Mouse (Mus musculus) forebrain, embryonic 10.5 days (tissue): ENCODE measurements around the gene Otulinl. TPM values are rescaled to one million over a fixed set of nuclear protein-coding genes. Genes with fewer than 3 reads are reported as not detected.

ENCODE experiments used
- DNase-seq: peaks from one replicate; pipeline ENCODE4 v3.0.0-alpha.2; 2017; ENCODE audit warnings: low spot score; ENCODE audit errors: extremely low spot score
- H3K27ac ChIP-seq: fragments of 300-500 bp; sonication (generic); 2 replicates; pipeline ENCODE4 v1.5.1; 2016; ENCODE audit warnings: mild to moderate bottlenecking
- H3K27me3 ChIP-seq: fragments of 300-500 bp; sonication (generic); 2 replicates; pipeline ENCODE4 v1.6.1; 2016; ENCODE audit warnings: mild to moderate bottlenecking; ENCODE audit not compliant: poor library complexity, severe bottlenecking
- H3K36me3 ChIP-seq: fragments of 300-500 bp; sonication (generic); replicated peaks from 2 replicates; pipeline ENCODE4 v1.6.1; 2016; ENCODE audit warnings: mild to moderate bottlenecking, moderate library complexity
- H3K4me1 ChIP-seq: fragments of 300-500 bp; sonication (generic); 2 replicates; pipeline ENCODE4 v1.6.1; 2016
- H3K4me3 ChIP-seq: fragments of 300-500 bp; sonication (generic); 2 replicates; pipeline ENCODE4 v1.5.1; 2016; ENCODE audit warnings: mild to moderate bottlenecking, moderate library complexity
- H3K9me3 ChIP-seq: fragments of 300-500 bp; sonication (generic); 2 replicates; pipeline ENCODE4 v1.6.1; 2016; ENCODE audit warnings: mild to moderate bottlenecking, moderate library complexity
- WGBS: fragments of 180-500 bp; shearing (Covaris S2); methylation state at CpG from one replicate; pipeline ENCODE4 v1.1.7; 2016; 5-methylcytosine and 5-hydroxymethylcytosine counted together
- polyA plus RNA-seq: library from polyadenylated mRNA; unstranded; fragments of >200 nt; fragmentation: Nextera tagmentation; extraction: Ambion mirVana; gene quantifications from 2 replicates; pipeline ENCODE4 v1.2.1, GENCODE M21; 2016

The Otulinl gene
- polyA plus RNA-seq, 1 experiment from 2014 or later: 7.7 TPM

- H3K27me3 ChIP-seq: no peaks in the 10 kb centered on the region
- no peaks in the 10 kb centered on the region for H3K36me3 ChIP-seq
- no peak overlapping the region for H3K27ac ChIP-seq
- no peaks in the 10 kb centered on the region for H3K9me3 ChIP-seq
- H3K4me3 ChIP-seq: no peak overlapping the region
- 86% methylated on average over 8 of the region's 8 CpGs for WGBS
- no peak for DNase-seq
- H3K4me1 ChIP-seq: peaks cover 15% of the 10 kb centered on the region
These were observed 47.2 kb downstream of the Otulinl start for GRCm38 (mm10) chr15:27633941-27634900.

GRCm38 (mm10) chr15:27630601-27631383, 50.6 kb downstream of the Otulinl start, which contains the start of gene Otulin:
Gene Otulin (minus strand): TSS chr15:27630693.
- H3K4me1 ChIP-seq: peaks cover 29% of the 10 kb centered on the region
- no peaks in the 10 kb centered on the region for H3K27me3 ChIP-seq
- H3K36me3 ChIP-seq: peaks cover 22% of the 10 kb centered on the region
- DNase-seq: peak; percentile 97
- peak within 1 kb of the TSS; percentile 92 for H3K27ac ChIP-seq
- H3K4me3 ChIP-seq: peak within 1 kb of the TSS; percentile 82
- 6% methylated on average over 56 of the region's 56 CpGs for WGBS
- H3K9me3 ChIP-seq: no peaks in the 10 kb centered on the region

DNA sequence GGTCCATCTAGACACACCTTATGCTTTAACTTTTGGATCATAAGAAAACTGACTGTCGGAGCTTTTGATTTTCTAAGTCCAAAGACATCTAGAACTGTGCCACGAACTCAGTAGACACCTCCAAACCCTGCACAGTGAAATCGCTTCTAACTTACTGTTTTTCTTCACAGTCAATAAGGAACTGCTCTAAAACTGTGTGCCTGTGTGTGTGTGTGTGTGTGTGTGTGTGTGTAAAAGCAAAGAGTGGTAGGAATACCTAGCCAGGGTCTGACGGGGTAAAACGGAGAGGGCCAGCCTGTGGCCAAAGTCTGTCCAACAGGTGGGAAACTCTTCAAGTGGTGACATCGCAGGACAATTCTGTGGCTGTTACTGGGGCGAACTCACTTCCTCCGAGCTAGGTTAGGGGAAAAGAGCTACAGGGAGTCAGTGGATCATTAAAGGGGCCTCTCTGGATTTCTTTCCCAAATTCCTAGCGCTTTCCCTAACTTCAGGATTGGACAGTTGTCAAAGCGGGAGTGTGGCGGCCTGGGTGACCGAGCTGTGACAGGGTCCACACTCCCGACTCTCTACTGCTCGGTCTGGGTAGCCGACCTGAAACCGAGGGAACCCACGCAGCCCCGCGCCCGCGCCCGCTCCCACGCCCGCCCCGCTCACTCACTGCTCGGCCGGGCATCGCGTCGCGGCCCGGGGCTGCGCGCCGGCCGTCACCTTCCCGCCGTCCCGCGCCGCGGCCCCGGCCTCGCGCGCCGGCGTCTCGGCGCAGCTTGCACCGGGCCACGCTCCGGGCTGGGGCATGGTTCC, 51.4 kb downstream of the Otulinl start:
- Histone ChIP-seq H3K36me3 (peaks cover 28% of the 10 kb centered on the region), H3K27me3 (no peaks in the 10 kb centered on the region), H3K4me1 (peaks cover 29% of the 10 kb centered on the region), H3K4me3 (peak overlapping the region; percentile 82), H3K27ac (peak overlapping the region; percentile 92), H3K9me3 (no peaks in the 10 kb centered on the region)
- peak; percentile 35 for DNase-seq
- WGBS: 3% methylated on average over 53 of the region's 53 CpGs

DNA sequence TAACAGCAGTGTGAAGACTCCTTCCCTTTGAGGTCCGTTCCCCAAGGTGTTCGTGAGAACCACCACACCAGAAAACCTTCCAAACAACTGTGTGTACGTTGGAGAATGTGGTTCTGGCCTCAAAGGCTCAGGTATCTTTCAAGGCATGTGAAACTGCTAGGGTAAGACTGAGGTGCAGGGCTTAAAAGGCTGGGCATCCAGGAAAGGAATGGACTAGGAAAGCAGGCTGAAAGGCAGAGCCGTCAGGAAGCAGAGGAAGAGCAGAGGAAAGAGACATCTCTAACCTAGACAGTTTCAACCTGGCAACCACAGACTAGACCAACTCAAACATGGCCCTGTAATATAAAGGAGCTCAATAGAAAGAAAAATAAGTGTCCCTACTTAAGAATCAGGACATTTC, 52.3 kb downstream of the Otulinl start:
- DNase-seq: no peak
- peaks cover 29% of the 10 kb centered on the region for H3K4me1 ChIP-seq
- H3K4me3 ChIP-seq: peak overlapping the region; percentile 82
- 0 out of 2 replicates have a peak overlapping the region, but pooled peaks have one; percentile 22 for H3K27ac ChIP-seq
- 80% methylated on average over 4 of the region's 4 CpGs for WGBS
- no peaks in the 10 kb centered on the region for H3K9me3 ChIP-seq
- peaks cover 36% of the 10 kb centered on the region for H3K36me3 ChIP-seq
- no peaks in the 10 kb centered on the region for H3K27me3 ChIP-seq

GRCm38 (mm10) chr15:27627794-27628193, 53.6 kb downstream of the Otulinl start:
- peaks cover 48% of the 10 kb centered on the region for H3K36me3 ChIP-seq
- no peaks in the 10 kb centered on the region for H3K9me3 ChIP-seq
- no peak for DNase-seq
- H3K27me3 ChIP-seq: no peaks in the 10 kb centered on the region
- 92% methylated on average over 9 of the region's 9 CpGs for WGBS
- no peak overlapping the region for H3K4me3 ChIP-seq
- peaks cover 29% of the 10 kb centered on the region for H3K4me1 ChIP-seq
- H3K27ac ChIP-seq: no peak overlapping the region

GRCm38 (mm10) chr15:27626314-27626713, 55.1 kb downstream of the Otulinl start:
- H3K36me3 ChIP-seq: peaks cover 60% of the 10 kb centered on the region
- 93% methylated on average over 1 of the region's 1 CpGs for WGBS
- no peak for DNase-seq
- H3K27ac ChIP-seq: no peak overlapping the region
- peaks cover 28% of the 10 kb centered on the region for H3K4me1 ChIP-seq
- no peaks in the 10 kb centered on the region for H3K27me3 ChIP-seq
- no peaks in the 10 kb centered on the region for H3K9me3 ChIP-seq
- H3K4me3 ChIP-seq: no peak overlapping the region

- no peak for DNase-seq
- Histone ChIP-seq H3K27me3 (no peaks in the 10 kb centered on the region), H3K4me1 (peaks cover 24% of the 10 kb centered on the region), H3K4me3 (no peak overlapping the region), H3K36me3 (peaks cover 64% of the 10 kb centered on the region), H3K27ac (no peak overlapping the region), H3K9me3 (no peaks in the 10 kb centered on the region)
- WGBS: 89% methylated on average over 10 of the region's 10 CpGs
These were observed 55.5 kb downstream of the Otulinl start for GRCm38 (mm10) chr15:27625890-27626255.

DNA sequence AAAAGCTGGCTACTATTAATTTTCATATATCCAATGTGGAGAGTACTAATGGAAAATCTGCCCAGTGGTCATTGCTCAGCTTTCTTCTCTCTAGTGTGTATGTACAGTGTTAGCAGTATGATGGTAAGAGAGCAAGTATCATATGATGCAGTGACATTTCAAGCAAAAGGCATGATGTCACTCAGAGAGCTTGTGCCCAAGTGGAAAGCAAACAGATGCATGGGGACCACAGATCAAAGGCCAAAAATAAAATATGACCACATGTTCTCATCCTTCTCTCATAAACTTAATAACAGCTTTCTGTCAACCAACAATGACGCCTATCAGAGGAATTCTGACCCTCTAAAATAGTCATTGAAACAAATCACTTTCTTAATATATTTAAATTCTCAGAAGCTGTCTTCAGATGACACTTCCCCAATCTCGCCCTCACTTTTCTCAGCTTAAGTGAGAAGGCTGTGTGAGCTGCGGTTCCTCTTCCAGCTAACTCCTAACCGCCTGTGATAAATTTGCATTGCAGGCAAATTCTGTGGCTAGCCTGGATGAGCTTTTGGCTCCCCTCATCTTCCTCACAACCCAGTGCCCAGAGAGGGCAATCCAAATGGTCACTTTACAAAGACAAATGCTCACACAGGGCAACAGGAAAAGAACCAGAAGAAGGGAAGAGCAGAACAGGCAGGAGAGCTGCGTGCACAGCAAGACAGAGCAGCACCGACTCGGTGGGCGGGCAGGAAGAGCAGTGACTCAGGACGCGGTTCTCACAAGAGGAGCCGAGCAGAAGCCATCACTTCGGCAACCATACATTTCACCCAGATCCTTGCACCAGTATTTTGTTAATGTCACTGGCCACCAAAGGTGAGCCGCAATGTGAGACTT, 56.1 kb downstream of the Otulinl start:
- DNase-seq: no peak
- H3K4me3 ChIP-seq: no peak overlapping the region
- peaks cover 23% of the 10 kb centered on the region for H3K4me1 ChIP-seq
- WGBS: 92% methylated on average over 13 of the region's 13 CpGs
- H3K9me3 ChIP-seq: no peaks in the 10 kb centered on the region
- peaks cover 70% of the 10 kb centered on the region for H3K36me3 ChIP-seq
- no peak overlapping the region for H3K27ac ChIP-seq
- no peaks in the 10 kb centered on the region for H3K27me3 ChIP-seq

DNA sequence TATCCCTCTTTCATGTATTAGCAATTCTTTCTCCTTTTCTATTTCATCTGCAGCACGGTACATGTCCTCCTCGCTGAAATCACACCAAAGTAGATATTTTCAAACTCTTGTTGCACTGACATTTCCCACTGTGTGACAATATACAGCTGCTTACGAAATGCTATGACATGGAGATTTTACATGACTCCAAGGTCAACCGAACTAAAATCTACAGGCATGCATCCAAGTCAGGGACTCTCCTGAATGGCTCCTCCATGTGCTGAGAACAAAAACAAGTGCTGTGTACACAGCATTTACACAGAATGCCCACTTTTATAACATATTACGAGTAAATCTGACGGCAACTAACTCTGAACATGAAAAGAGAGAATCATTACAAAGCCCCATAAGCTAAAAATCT, 58.1 kb downstream of the Otulinl start:
- Histone ChIP-seq H3K9me3 (no peaks in the 10 kb centered on the region), H3K27me3 (no peaks in the 10 kb centered on the region), H3K4me3 (no peak overlapping the region), H3K4me1 (peaks cover 5% of the 10 kb centered on the region; the same call in 1 of the 2 replicates), H3K36me3 (peaks cover 87% of the 10 kb centered on the region), H3K27ac (no peak overlapping the region)
- DNase-seq: no peak
- WGBS: 94% methylated on average over 6 of the region's 6 CpGs

GRCm38 (mm10) chr15:27620475-27621185, 60.7 kb downstream of the Otulinl start:
- DNase-seq: no peak
- no peaks in the 10 kb centered on the region for H3K9me3 ChIP-seq
- H3K27ac ChIP-seq: no peak overlapping the region
- peaks cover 89% of the 10 kb centered on the region for H3K36me3 ChIP-seq
- H3K4me1 ChIP-seq: no peaks in the 10 kb centered on the region
- no peaks in the 10 kb centered on the region for H3K27me3 ChIP-seq
- no peak overlapping the region for H3K4me3 ChIP-seq
- WGBS: 91% methylated on average over 6 of the region's 6 CpGs

GRCm38 (mm10) chr15:27619683-27620082, 61.7 kb downstream of the Otulinl start:
- Histone ChIP-seq H3K27ac (no peak overlapping the region), H3K4me3 (no peak overlapping the region), H3K27me3 (no peaks in the 10 kb centered on the region), H3K4me1 (no peaks in the 10 kb centered on the region), H3K36me3 (peaks cover 89% of the 10 kb centered on the region), H3K9me3 (no peaks in the 10 kb centered on the region)
- no peak for DNase-seq
- 87% methylated on average over 3 of the region's 3 CpGs for WGBS
